Mouse (Mus musculus) E14TG2a.4 (cell line): ENCODE results near the gene Snai3.

Experiments used
- H3K27me3 ChIP-seq: 2 replicates; pipeline ENCODE4 v1.6.1; 2014; ENCODE audit warnings: low read length, control low read depth; ENCODE audit not compliant: insufficient read depth
- H3K36me3 ChIP-seq: 2 replicates; pipeline ENCODE4 v1.6.1; 2014; ENCODE audit warnings: low read length, control low read depth; ENCODE audit not compliant: insufficient read depth
- H3K4me1 ChIP-seq: replicated peaks from 2 replicates; pipeline ENCODE4 v1.6.1; 2014; ENCODE audit warnings: low read depth, low read length, control low read depth
- H3K4me3 ChIP-seq: replicated peaks from 2 replicates; pipeline ENCODE4 v1.5.1; 2014; ENCODE audit warnings: mild to moderate bottlenecking, low read length
- H3K9me3 ChIP-seq: 2 replicates; pipeline ENCODE4 v1.6.1; 2014; ENCODE audit warnings: low read length, control low read depth
- CTCF ChIP-seq: conservative IDR thresholded peaks from 2 replicates; pipeline ENCODE4 v1.5.1; 2014; ENCODE audit warnings: low read length
- NANOG ChIP-seq: IDR thresholded peaks from 2 replicates; pipeline ENCODE4 v1.6.1; 2014; ENCODE audit warnings: borderline replicate concordance, low read length, mixed read lengths
- POU5F1 ChIP-seq: IDR thresholded peaks from 2 replicates; pipeline ENCODE4 v1.6.1; 2014; ENCODE audit warnings: low read length, borderline replicate concordance

The Snai3 gene

DNA sequence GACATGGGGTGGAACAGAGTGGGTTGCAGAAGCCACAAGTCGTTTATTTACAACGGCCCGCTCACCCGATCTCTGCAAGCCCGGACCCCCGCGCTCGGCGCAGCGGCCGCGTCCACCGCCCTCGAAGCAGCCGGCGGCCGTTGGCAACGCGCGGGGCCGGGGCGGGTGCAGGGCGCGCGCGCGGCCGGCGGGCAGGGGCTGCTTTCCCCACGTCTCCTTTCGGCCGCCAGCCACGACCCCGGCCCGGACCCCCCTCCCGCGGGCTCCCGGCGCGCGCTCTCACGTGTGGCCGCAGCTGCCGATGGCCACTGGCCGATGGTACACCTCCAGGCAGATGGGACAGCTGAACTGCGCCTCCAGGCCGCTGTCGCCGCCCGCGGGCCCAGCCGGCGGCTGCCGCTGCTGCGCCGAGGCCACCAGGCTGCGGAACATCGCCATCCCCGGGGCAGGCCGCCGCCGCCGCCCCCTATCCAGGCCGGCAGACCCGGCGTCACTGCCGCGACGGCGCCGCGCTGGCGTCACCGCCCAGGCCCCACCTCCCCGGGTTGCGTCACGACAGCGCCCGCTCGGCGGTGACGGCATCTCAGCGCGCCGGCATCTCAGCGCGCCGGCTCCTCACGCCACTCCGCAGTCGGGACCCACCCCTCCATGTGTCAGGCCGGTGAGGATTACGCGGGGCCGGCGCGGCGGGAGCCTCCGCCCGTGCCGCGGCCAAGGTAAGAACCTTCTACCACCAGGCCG lies 15.2 kb upstream of the Snai3 start, which contains the start of the genes Rnf166 and Ctu2:
Gene Rnf166, minus strand, starts transcription at position 485 of the 741 bp plus-strand sequence.
Gene Ctu2, plus strand, starts transcription at position 564 of the 741 bp plus-strand sequence.
- peak within 1 kb of the TSS; percentile 98 for H3K4me3 ChIP-seq
- peaks cover 5% of the 10 kb centered on the region; the same call in 1 of the 2 replicates for H3K9me3 ChIP-seq
- H3K36me3 ChIP-seq, result peaks cover 68% of the 10 kb centered on the region
- H3K27me3 ChIP-seq, result no peaks in the 10 kb centered on the region
- TF ChIP-seq POU5F1, result no peak
- no peak for TF ChIP-seq NANOG
- no peak for TF ChIP-seq CTCF
- H3K4me1 ChIP-seq, result peaks cover 40% of the 10 kb centered on the region

DNA sequence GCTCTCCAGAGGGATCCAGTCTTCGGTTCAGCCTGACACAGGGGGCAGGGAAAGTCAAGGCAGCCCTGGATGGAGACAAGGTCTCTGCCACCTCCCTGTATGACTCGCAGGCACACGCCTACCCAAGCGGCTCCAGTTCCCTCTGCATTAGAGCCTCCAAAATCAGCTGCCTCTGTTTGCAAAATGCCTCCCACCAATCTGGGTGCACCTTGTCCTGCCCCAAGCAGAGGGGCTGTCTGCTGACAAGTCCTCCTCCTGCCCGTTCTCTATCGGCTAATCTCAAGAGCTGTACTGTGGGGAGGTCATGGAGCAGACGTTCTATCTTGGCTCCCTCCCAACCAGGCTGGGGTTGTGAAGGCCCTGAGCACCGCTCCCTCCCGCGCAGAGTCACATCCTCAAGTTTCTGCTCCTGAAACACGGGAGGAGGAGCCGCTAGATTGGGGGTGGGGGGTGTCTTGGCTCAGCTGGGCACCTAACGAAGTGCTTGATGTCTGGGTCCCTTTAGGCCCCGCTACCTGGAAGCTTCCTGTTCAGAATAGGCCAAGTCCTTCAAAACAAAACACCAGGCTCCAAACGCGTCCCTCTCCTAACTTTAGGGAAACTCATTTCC lies 14.5 kb upstream of the Snai3 start:
- peaks cover 47% of the 10 kb centered on the region for H3K4me1 ChIP-seq
- TF ChIP-seq NANOG (no peak), CTCF (no peak), POU5F1 (no peak)
- peak overlapping the region; percentile 98 for H3K4me3 ChIP-seq
- no peaks in the 10 kb centered on the region for H3K27me3 ChIP-seq
- peaks cover 5% of the 10 kb centered on the region; the same call in 1 of the 2 replicates for H3K9me3 ChIP-seq
- peaks cover 61% of the 10 kb centered on the region for H3K36me3 ChIP-seq

DNA sequence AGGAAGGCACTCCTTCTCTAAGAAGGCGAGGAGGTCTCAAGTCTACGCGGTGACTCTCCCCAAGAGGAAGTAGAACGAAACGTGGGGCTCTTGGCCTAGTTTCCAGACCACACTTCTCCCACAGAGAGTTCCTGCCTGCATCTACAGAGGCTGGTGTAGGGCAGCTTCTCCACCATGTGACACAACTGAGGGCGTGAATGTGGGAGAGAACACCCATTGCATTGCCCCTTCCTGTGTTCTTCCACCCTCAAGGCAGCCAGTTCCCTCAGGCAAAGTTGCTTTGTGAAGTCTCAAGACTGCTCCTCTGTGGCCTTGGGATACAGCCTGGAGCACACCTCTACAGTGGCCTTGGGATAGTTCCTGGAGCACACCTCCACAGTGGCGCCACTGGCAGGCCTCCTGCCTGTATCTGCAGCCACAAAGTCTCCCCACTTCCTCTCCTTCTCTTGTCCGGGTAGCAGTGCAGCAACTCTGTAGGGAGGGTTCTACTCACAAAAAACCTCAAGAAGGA lies 13.4 kb upstream of the Snai3 start:
- Histone ChIP-seq H3K27me3 (no peaks in the 10 kb centered on the region), H3K4me1 (peaks cover 58% of the 10 kb centered on the region), H3K9me3 (no peaks in the 10 kb centered on the region), H3K4me3 (no peak overlapping the region), H3K36me3 (peaks cover 55% of the 10 kb centered on the region)
- no peak for TF ChIP-seq CTCF
- no peak for TF ChIP-seq NANOG
- TF ChIP-seq POU5F1, result no peak

DNA sequence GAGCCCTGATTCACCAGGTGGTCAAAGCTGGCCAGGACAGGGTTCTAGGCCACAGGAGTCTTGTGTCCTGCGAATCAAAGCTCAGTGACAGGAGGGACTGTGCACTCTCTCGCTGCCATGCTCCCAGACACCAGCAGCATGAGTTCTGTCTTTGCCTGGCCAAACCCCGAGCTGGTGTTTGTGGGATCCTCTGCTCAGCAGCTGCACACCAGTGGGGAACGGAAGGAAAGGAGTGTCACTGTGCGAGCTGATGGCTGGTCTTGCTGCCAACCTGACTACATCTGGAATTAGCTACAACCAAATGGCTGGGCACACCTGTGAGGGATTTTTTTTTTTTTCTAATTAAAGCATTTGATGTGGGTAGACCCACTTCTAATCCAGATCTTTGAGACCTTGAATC lies 10.2 kb upstream of the Snai3 start:
- H3K36me3 ChIP-seq, result peaks cover 63% of the 10 kb centered on the region
- no peaks in the 10 kb centered on the region for H3K9me3 ChIP-seq
- no peak overlapping the region for H3K4me3 ChIP-seq
- H3K4me1 ChIP-seq, result peaks cover 56% of the 10 kb centered on the region
- TF ChIP-seq POU5F1 (no peak), NANOG (no peak), CTCF (no peak)
- H3K27me3 ChIP-seq, result no peaks in the 10 kb centered on the region

DNA sequence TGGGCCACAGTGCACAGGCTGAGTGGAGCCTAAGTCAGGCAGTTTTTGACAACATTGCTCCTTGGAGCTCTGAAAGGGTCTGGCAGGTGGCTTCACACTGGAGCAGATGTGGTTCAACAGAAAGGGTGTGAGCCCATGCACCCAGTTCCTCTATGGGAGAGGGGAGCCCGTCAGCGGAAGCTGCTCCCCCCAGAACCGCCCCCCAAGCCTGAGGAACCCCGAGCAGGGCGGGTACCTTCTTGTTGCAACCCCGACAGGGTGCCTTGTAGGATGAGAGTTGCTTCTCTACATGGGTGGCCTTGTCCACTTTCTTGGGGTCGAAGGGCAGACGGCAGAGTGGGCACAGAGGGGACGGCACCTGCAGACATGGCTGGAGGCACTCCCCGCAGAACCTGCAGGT lies 9.4 kb upstream of the Snai3 start:
- TF ChIP-seq NANOG (no peak), CTCF (no peak), POU5F1 (no peak)
- no peak overlapping the region for H3K4me3 ChIP-seq
- H3K27me3 ChIP-seq, result no peaks in the 10 kb centered on the region
- no peaks in the 10 kb centered on the region for H3K9me3 ChIP-seq
- H3K4me1 ChIP-seq, result peaks cover 54% of the 10 kb centered on the region
- H3K36me3 ChIP-seq, result peaks cover 65% of the 10 kb centered on the region

DNA sequence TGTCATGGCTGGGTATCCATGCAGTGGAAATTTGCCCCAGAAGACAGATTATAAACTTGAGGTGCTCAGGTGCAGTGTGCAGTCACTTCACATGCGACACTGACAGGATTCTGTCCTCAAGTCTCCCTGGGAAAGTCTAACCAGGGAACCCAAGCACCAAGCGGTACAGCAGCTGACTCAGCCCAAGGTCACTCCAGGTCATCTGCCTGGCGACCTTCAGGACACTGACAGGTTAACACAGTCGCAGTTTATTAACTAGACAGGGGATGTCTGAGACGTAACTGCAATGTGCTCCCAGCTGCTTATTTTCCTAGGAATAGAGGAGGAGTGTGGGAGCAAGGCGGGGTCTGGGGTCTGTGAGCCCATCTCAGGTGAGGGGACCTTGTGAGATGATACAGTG lies 8.9 kb upstream of the Snai3 start:
- Histone ChIP-seq H3K4me1 (peaks cover 54% of the 10 kb centered on the region), H3K9me3 (no peaks in the 10 kb centered on the region), H3K36me3 (peaks cover 67% of the 10 kb centered on the region), H3K4me3 (no peak overlapping the region), H3K27me3 (no peaks in the 10 kb centered on the region)
- TF ChIP-seq POU5F1, result no peak
- no peak for TF ChIP-seq CTCF
- TF ChIP-seq NANOG, result no peak

DNA sequence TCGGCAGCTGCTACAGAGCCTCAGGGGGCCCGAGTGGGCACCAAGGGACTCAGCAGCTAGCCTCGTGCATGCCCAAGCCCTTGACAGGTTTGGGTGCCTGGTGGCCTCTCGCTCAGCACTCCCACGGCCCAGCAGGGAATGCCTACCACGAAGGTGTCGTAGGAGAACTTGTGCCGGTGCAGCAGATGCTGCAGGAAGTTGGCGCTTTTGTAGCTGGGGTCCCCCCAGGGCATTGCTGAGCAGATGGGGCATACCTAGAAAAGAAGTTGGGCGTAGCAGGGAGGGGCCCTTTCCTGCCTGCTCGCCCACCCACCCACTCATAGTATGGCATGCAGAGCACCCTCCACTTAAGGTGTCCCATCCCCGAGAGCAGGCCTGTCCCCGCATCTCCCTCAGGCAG lies 7.3 kb upstream of the Snai3 start:
- H3K9me3 ChIP-seq, result no peaks in the 10 kb centered on the region
- no peak overlapping the region for H3K4me3 ChIP-seq
- H3K4me1 ChIP-seq, result peaks cover 56% of the 10 kb centered on the region
- H3K27me3 ChIP-seq, result peaks cover 13% of the 10 kb centered on the region
- peaks cover 51% of the 10 kb centered on the region for H3K36me3 ChIP-seq
- no peak for TF ChIP-seq POU5F1
- TF ChIP-seq CTCF, result no peak
- no peak for TF ChIP-seq NANOG

DNA sequence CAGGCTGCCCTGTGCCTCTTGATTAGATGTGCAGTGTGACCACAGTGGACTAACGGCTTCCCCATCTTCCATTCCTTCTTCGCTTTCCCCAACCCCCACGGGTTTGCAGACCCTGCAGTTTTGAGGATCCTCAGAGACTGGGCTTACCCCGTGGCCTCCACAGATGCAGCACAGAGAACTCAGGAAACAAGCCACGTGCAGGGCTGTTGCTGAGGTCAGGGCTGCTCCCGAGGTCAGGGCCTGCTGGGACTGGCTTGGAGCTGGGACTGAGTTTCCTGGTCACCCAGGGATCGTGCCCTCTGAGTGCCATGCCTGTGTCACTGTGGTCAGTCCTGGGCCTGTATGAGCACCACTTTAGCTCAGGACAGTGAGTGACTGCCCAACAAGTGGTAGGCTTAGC lies 4.5 kb upstream of the Snai3 start:
- Histone ChIP-seq H3K4me1 (peaks cover 74% of the 10 kb centered on the region), H3K27me3 (peaks cover 39% of the 10 kb centered on the region), H3K4me3 (no peak overlapping the region), H3K36me3 (peaks cover 40% of the 10 kb centered on the region), H3K9me3 (no peaks in the 10 kb centered on the region)
- TF ChIP-seq CTCF (no peak), POU5F1 (no peak), NANOG (no peak)
